In genomic region chr6:55044542-55044941, GRCm38 (mm10) we compare ENCODE assay signal across 17 mouse cellular contexts. TPM values are rescaled to one million over a fixed set of nuclear protein-coding genes. Genes with fewer than 3 reads are reported as not detected.
DNase-seq lines count a peak whose midpoint lies in the region; ATAC-seq and TF ChIP-seq lines count a peak whose summit lies in the region.
"Had no signal": no experiment of that assay in that cellular context is flagged by ENCODE, and none has a peak within 500 bp of the region (broad histone marks: within the 10 kb centered on the region; RNA-seq: fewer than 3 reads in every experiment).

No protein-coding gene starts in this region.

- no peak overlapping the region for H3ac ChIP-seq in myocyte (ENCODE audit: control insufficient read depth, insufficient read length)

- no peak for DNase-seq in forebrain, postnatal 0 days
- DNase-seq in forebrain, embryonic 10.5 days (ENCODE audit: extremely low spot score, low spot score) = no peak
- DNase-seq in midbrain, embryonic 11.5 days (ENCODE audit: low spot score, missing footprints) = peak; percentile 68
- DNase-seq in CH12.LX (ENCODE audit: extremely low read depth) = no peak
- DNase-seq: adrenal gland, adult 8-10 months; cerebellum, adult 11-12 months; cerebellum, adult 9-10 months; cerebellum, postnatal 25 days; gastrocnemius, postnatal 14 days had no signal

- H3K36me3 ChIP-seq in forebrain, postnatal 0 days (ENCODE audit: insufficient read depth) = peaks cover 21% of the 10 kb centered on the region
- H3K36me3 ChIP-seq in forebrain, embryonic 10.5 days (replicated peaks) = peaks cover 35% of the 10 kb centered on the region
- H3K36me3 ChIP-seq in midbrain, embryonic 11.5 days (ENCODE audit: control insufficient read depth, insufficient read depth, low read length) = no peaks in the 10 kb centered on the region
- peaks cover 24% of the 10 kb centered on the region for H3K36me3 ChIP-seq in midbrain, embryonic 13.5 days
- H3K36me3 ChIP-seq in CH12.LX (replicated peaks in 1 of 2; ENCODE audit: control insufficient read depth in 1 of 2, insufficient read depth in 1 of 2, low read length in 1 of 2) (peaks cover 35 to 79% of the 10 kb centered on the region in 2 experiments), myocyte (ENCODE audit: control insufficient read depth, insufficient read depth) (peaks cover 40% of the 10 kb centered on the region)

- TF ChIP-seq EP300 in CH12.LX (IDR thresholded peaks at IDR 0.05; ENCODE audit: low read length) = no peak

- no peak overlapping the region for H3K27ac ChIP-seq in forebrain, postnatal 0 days (ENCODE audit: low read depth, low read length)
- no peak overlapping the region for H3K27ac ChIP-seq in forebrain, embryonic 10.5 days
- no peak overlapping the region for H3K27ac ChIP-seq in midbrain, embryonic 11.5 days (ENCODE audit: low read depth, low read length)
- no peak overlapping the region for H3K27ac ChIP-seq in midbrain, embryonic 13.5 days
- no peak overlapping the region for H3K27ac ChIP-seq in CH12.LX (ENCODE audit: insufficient read depth, low read depth)
- H3K27ac ChIP-seq: embryonic facial prominence, embryonic 13.5 days; hindbrain, embryonic 12.5 days had no signal

- H3K9ac ChIP-seq in forebrain, postnatal 0 days = no peak overlapping the region
- H3K9ac ChIP-seq in midbrain, embryonic 11.5 days (ENCODE audit: low read length) = no peak overlapping the region
- no peak overlapping the region for H3K9ac ChIP-seq in midbrain, embryonic 13.5 days (replicated peaks)
- H3K9ac ChIP-seq in CH12.LX (ENCODE audit: insufficient read depth, low read depth) = no peak overlapping the region
- H3K9ac ChIP-seq: embryonic facial prominence, embryonic 13.5 days; heart, embryonic 12.5 days; hindbrain, embryonic 12.5 days had no signal

- no peaks in the 10 kb centered on the region for H3K4me1 ChIP-seq in forebrain, postnatal 0 days (ENCODE audit: insufficient read depth)
- peaks cover 9% of the 10 kb centered on the region for H3K4me1 ChIP-seq in forebrain, embryonic 10.5 days
- H3K4me1 ChIP-seq in midbrain, embryonic 11.5 days (ENCODE audit: control insufficient read depth, insufficient read depth, low read length) = peaks cover 5% of the 10 kb centered on the region
- peaks cover 22% of the 10 kb centered on the region for H3K4me1 ChIP-seq in midbrain, embryonic 13.5 days (replicated peaks)
- peaks cover 26 to 55% of the 10 kb centered on the region in 2 experiments for H3K4me1 ChIP-seq in CH12.LX (ENCODE audit: control insufficient read depth in 1 of 2, insufficient read depth in 2 of 2)

- 53% methylated on average over 5 of the region's 5 CpGs for WGBS in forebrain, postnatal 0 days
- WGBS in forebrain, embryonic 10.5 days = 90% methylated on average over 5 of the region's 5 CpGs
- WGBS in midbrain, embryonic 11.5 days = 79% methylated on average over 5 of the region's 5 CpGs
- WGBS in midbrain, embryonic 13.5 days = 65% methylated on average over 5 of the region's 5 CpGs

- no peak for TF ChIP-seq POLR2A in CH12.LX (IDR thresholded peaks at IDR 0.05; ENCODE audit: low read depth, low read length)
- TF ChIP-seq POLR2A in myocyte (IDR thresholded peaks at IDR 0.05; ENCODE audit: insufficient read length, low read depth) = peak; percentile 25

- dilution Hi-C loops in CH12.LX (cut with MboI; ENCODE audit: extremely low pct_ligation_motif_present, extremely low pct_unique_long_range_greater_than_20kb, low sequenced_read_pairs) = no loop called here

- H3K27me3 ChIP-seq in forebrain, postnatal 0 days (ENCODE audit: insufficient read depth, low read length) = no peaks in the 10 kb centered on the region
- no peaks in the 10 kb centered on the region for H3K27me3 ChIP-seq in forebrain, embryonic 10.5 days (ENCODE audit: poor library complexity, severe bottlenecking)
- no peaks in the 10 kb centered on the region for H3K27me3 ChIP-seq in midbrain, embryonic 11.5 days (ENCODE audit: control insufficient read depth, insufficient read depth, low read length)
- H3K27me3 ChIP-seq in midbrain, embryonic 13.5 days = no peaks in the 10 kb centered on the region
- H3K27me3 ChIP-seq in CH12.LX (replicated peaks) = no peaks in the 10 kb centered on the region
- no peaks in the 10 kb centered on the region for H3K27me3 ChIP-seq in myocyte (ENCODE audit: control insufficient read depth, insufficient read depth, insufficient read length)
- H3K27me3 ChIP-seq: embryonic facial prominence, embryonic 13.5 days; heart, embryonic 12.5 days; hindbrain, embryonic 12.5 days had no signal

- no peaks in the 10 kb centered on the region for H3K9me3 ChIP-seq in forebrain, postnatal 0 days (ENCODE audit: low read length)
- no peaks in the 10 kb centered on the region for H3K9me3 ChIP-seq in forebrain, embryonic 10.5 days
- H3K9me3 ChIP-seq in midbrain, embryonic 11.5 days (ENCODE audit: control insufficient read depth, low read length) = no peaks in the 10 kb centered on the region
- H3K9me3 ChIP-seq in midbrain, embryonic 13.5 days = no peaks in the 10 kb centered on the region
- no peaks in the 10 kb centered on the region for H3K9me3 ChIP-seq in CH12.LX (replicated peaks; ENCODE audit: low read length)
- H3K9me3 ChIP-seq: embryonic facial prominence, embryonic 13.5 days; heart, embryonic 12.5 days; hindbrain, embryonic 12.5 days had no signal

- in situ Hi-C loops in CH12.LX (cut with MboI; ENCODE audit: low pct_ligation_motif_present, low pct_unique_long_range_greater_than_20kb, low sequenced_read_pairs) = no loop called here

- no peak for TF ChIP-seq CTCF in forebrain, postnatal 0 days (IDR thresholded peaks at IDR 0.05; ENCODE audit: low read depth)
- TF ChIP-seq CTCF in CH12.LX (conservative IDR thresholded peaks at IDR 0.05 in 1 of 2, IDR thresholded peaks at IDR 0.05 in 1 of 2; ENCODE audit: low read depth in 2 of 2, low read length in 2 of 2) = no peak

- peaks cover 96% of the 10 kb centered on the region for H3K79me2 ChIP-seq in CH12.LX (replicated peaks; ENCODE audit: control insufficient read depth, extremely low read depth, insufficient read depth, poor library complexity, severe bottlenecking)
- H3K79me2 ChIP-seq in myocyte (ENCODE audit: control insufficient read depth, insufficient read depth) = peaks cover 95% of the 10 kb centered on the region

- H3K4me3 ChIP-seq in forebrain, postnatal 0 days (ENCODE audit: low read depth, low read length) = no peak overlapping the region
- H3K4me3 ChIP-seq in forebrain, embryonic 10.5 days = no peak overlapping the region
- no peak overlapping the region for H3K4me3 ChIP-seq in midbrain, embryonic 11.5 days (ENCODE audit: low read depth, low read length)
- H3K4me3 ChIP-seq in midbrain, embryonic 13.5 days (replicated peaks) = no peak overlapping the region
- H3K4me3 ChIP-seq in CH12.LX (replicated peaks in 1 of 3; ENCODE audit: low read depth in 2 of 3, low read length in 2 of 3, poor library complexity in 1 of 3) (no peak overlapping the region), myocyte (no peak overlapping the region)
- H3K4me3 ChIP-seq: embryonic facial prominence, embryonic 13.5 days; heart, embryonic 12.5 days; hindbrain, embryonic 12.5 days had no signal

- TF ChIP-seq RAD21 in CH12.LX (IDR thresholded peaks at IDR 0.05; ENCODE audit: low read depth, low read length) = no peak

- peak; percentile 48; the same call in 1 of the 2 replicates for ATAC-seq in forebrain, postnatal 0 days
- ATAC-seq in midbrain, embryonic 11.5 days (ENCODE audit: low FRiP score) = no peak
- no peak for ATAC-seq in midbrain, embryonic 13.5 days
- ATAC-seq: forebrain, embryonic 16.5 days; hindbrain, embryonic 16.5 days; inflammation-experienced regulatory T-cells, adult 6 months had no signal

- H3K4me2 ChIP-seq in forebrain, postnatal 0 days (ENCODE audit: low read depth) = no peak overlapping the region
- no peak overlapping the region for H3K4me2 ChIP-seq in midbrain, embryonic 11.5 days
- H3K4me2 ChIP-seq in midbrain, embryonic 13.5 days (replicated peaks) = no peak overlapping the region
- H3K4me2 ChIP-seq in CH12.LX (ENCODE audit: insufficient read depth, low read depth, poor library complexity, severe bottlenecking) = 0 out of 2 replicates have a peak overlapping the region, but pooled peaks have one; percentile 7
- no peak overlapping the region for H3K4me2 ChIP-seq in myocyte (ENCODE audit: low read depth)
- H3K4me2 ChIP-seq: embryonic facial prominence, embryonic 13.5 days; heart, embryonic 12.5 days; hindbrain, embryonic 12.5 days had no signal

TF ChIP-seq in CH12.LX, 34 proteins besides CTCF, POLR2A, EP300 and RAD21 (continues in another document):
- TF ChIP-seq ZNF384 (IDR thresholded peaks at IDR 0.05; ENCODE audit: low read depth, low read length) (no peak), MYC (IDR thresholded peaks at IDR 0.05; ENCODE audit: low read depth, low read length) (no peak), UBTF (IDR thresholded peaks at IDR 0.05; ENCODE audit: low read depth, low read length) (no peak), E2F4 (IDR thresholded peaks at IDR 0.05; ENCODE audit: insufficient replicate concordance, low read depth, low read length) (no peak)

TF ChIP-seq in myocyte, 11 proteins besides CTCF, POLR2A, EP300 and RAD21 (continues in another document):
- TF ChIP-seq POLR2AphosphoS2 (IDR thresholded peaks at IDR 0.05; ENCODE audit: insufficient read length, low read depth) (no peak), E2F4 (IDR thresholded peaks at IDR 0.05; ENCODE audit: insufficient read depth) (no peak), MAX (IDR thresholded peaks at IDR 0.05; ENCODE audit: low read depth) (no peak), USF1 (IDR thresholded peaks at IDR 0.05; ENCODE audit: low read depth) (no peak)

RNA-seq across cellular contexts. Expression of gene Gars, which starts 6.7 kb away (rescaled TPM):
- total RNA-seq in forebrain, postnatal 0 days (2014; rRNA removed) = 180 and 191 TPM in 2 replicates
- polyA plus RNA-seq in forebrain, postnatal 0 days (2015; fragmentation: Nextera tagmentation; extraction: Ambion mirVana) = 222 TPM in 2 replicates
- polyA plus RNA-seq in forebrain, embryonic 10.5 days (2016; fragmentation: Nextera tagmentation; extraction: Ambion mirVana) = 231 and 234 TPM in 2 replicates
- polyA plus RNA-seq in midbrain, embryonic 11.5 days (2014; fragmentation: Nextera tagmentation; extraction: Ambion mirVana) = 225 and 241 TPM in 2 replicates
- 202 and 208 TPM in 2 replicates for polyA plus RNA-seq in midbrain, embryonic 13.5 days (2015; fragmentation: Nextera tagmentation; extraction: Ambion mirVana)
- total RNA-seq in CH12.LX (2012; rRNA removed) (238 and 329 TPM in 2 replicates), CH12.LX (2014; rRNA removed) (432 and 457 TPM in 2 replicates)
- polyA plus RNA-seq in CH12.LX (2012; ENCODE audit: insufficient read length, low read depth) (341 and 354 TPM in 2 replicates), myocyte (2012; fragmentation: generic; extraction: Trizol) (459 TPM)

RNA-seq across cellular contexts. Expression of gene Ggct, which starts 51.8 kb away (rescaled TPM):
- total RNA-seq in forebrain, postnatal 0 days (2014; rRNA removed) = 2.8 and 3.7 TPM in 2 replicates
- polyA plus RNA-seq in forebrain, postnatal 0 days (2015; fragmentation: Nextera tagmentation; extraction: Ambion mirVana) = 22.2 and 26.6 TPM in 2 replicates
- polyA plus RNA-seq in forebrain, embryonic 10.5 days (2016; fragmentation: Nextera tagmentation; extraction: Ambion mirVana) = 8.9 and 10.5 TPM in 2 replicates
- polyA plus RNA-seq in midbrain, embryonic 11.5 days (2014; fragmentation: Nextera tagmentation; extraction: Ambion mirVana) = 12.9 and 14.4 TPM in 2 replicates
- polyA plus RNA-seq in midbrain, embryonic 13.5 days (2015; fragmentation: Nextera tagmentation; extraction: Ambion mirVana) = 9.4 and 11.8 TPM in 2 replicates
- 9.8 and 12.3 TPM in 2 replicates for total RNA-seq in CH12.LX (2012; rRNA removed)
- 12.0 and 12.7 TPM in 2 replicates for total RNA-seq in CH12.LX (2014; rRNA removed)
- 24.5 and 31.8 TPM in 2 replicates for polyA plus RNA-seq in CH12.LX (2012; ENCODE audit: insufficient read length, low read depth)
- polyA plus RNA-seq in myocyte (2012; fragmentation: generic; extraction: Trizol) = 4.2 TPM
